Mouse (Mus musculus) heart, embryonic 12.5 days (tissue): Measurements from ENCODE around the gene Capns1. TPM values are rescaled to one million over a fixed set of nuclear protein-coding genes. Genes with fewer than 3 reads are reported as not detected.

Experiments
- polyA plus RNA-seq: library from polyadenylated mRNA; unstranded; fragments of >200 nt; fragmentation: Nextera tagmentation; extraction: Ambion mirVana; gene quantifications from 2 replicates; pipeline ENCODE4 v1.2.1, GENCODE M21; 2016

Gene Capns1
- polyA plus RNA-seq, 1 experiment from 2014 or later: 83.4 TPM

Other genes starting within 250 kb of the Capns1 start
- gene Zfp74, start 244.7 kb downstream of the Capns1 start, polyA plus RNA-seq: 8.4 and 9.9 TPM in 2 replicates
- gene Zfp568, start 214.9 kb downstream of the Capns1 start, polyA plus RNA-seq: 35.4 and 36.7 TPM in 2 replicates
- gene Zfp14, start 147.4 kb downstream of the Capns1 start, polyA plus RNA-seq: 3.1 and 3.4 TPM in 2 replicates
- 2.5 and 2.9 TPM in 2 replicates for gene Zfp82, start 125.9 kb downstream of the Capns1 start, polyA plus RNA-seq
- gene Gm26920, start 108.4 kb downstream of the Capns1 start, polyA plus RNA-seq: 1.5 and 1.7 TPM in 2 replicates
- gene Zfp566, start 108.3 kb downstream of the Capns1 start, polyA plus RNA-seq: 5.8 and 6.1 TPM in 2 replicates
- gene Zfp260, start 104.0 kb downstream of the Capns1 start, polyA plus RNA-seq: 90.8 and 93.5 TPM in 2 replicates
- 11.6 TPM in 2 replicates for gene Zfp382, start 76.9 kb downstream of the Capns1 start, polyA plus RNA-seq
- 10.5 TPM in 2 replicates for gene Zfp146, start 29.1 kb downstream of the Capns1 start, polyA plus RNA-seq
- gene Cox7a1, start 14.7 kb downstream of the Capns1 start, polyA plus RNA-seq: 300 and 306 TPM in 2 replicates
- 101 and 105 TPM in 2 replicates for gene Polr2i, start 33.1 kb upstream of the Capns1 start, polyA plus RNA-seq
- gene Tbcb, start 33.5 kb upstream of the Capns1 start, polyA plus RNA-seq: 155 and 162 TPM in 2 replicates
- gene Ovol3, start 36.9 kb upstream of the Capns1 start, polyA plus RNA-seq: not detected in 2 replicates
- gene Thap8, start 81.3 kb upstream of the Capns1 start, polyA plus RNA-seq: 0.27 and 0.32 TPM in 2 replicates
- gene Wdr62, start 81.6 kb upstream of the Capns1 start, polyA plus RNA-seq: 9.3 and 9.9 TPM in 2 replicates
- 17.2 and 20.2 TPM in 2 replicates for gene Clip3, start 92.9 kb upstream of the Capns1 start, polyA plus RNA-seq
- gene Alkbh6, start 109.9 kb upstream of the Capns1 start, polyA plus RNA-seq: 56.8 and 59.0 TPM in 2 replicates
- gene Syne4, start 116.0 kb upstream of the Capns1 start, polyA plus RNA-seq: 18.4 and 19.5 TPM in 2 replicates
- gene E130208F15Rik, start 122.9 kb upstream of the Capns1 start, polyA plus RNA-seq: 1.7 and 2.9 TPM in 2 replicates
- 16.7 and 17.0 TPM in 2 replicates for gene Sdhaf1, start 125.1 kb upstream of the Capns1 start, polyA plus RNA-seq
- 2.3 and 2.8 TPM in 2 replicates for gene Lrfn3, start 164.0 kb upstream of the Capns1 start, polyA plus RNA-seq
- 9.5 and 9.8 TPM in 2 replicates for gene Tyrobp, start 214.9 kb upstream of the Capns1 start, polyA plus RNA-seq
- gene Hcst, start 221.0 kb upstream of the Capns1 start, polyA plus RNA-seq: 1.1 TPM in 1 of 2 replicates, not detected in the other
- gene Nfkbid, start 222.9 kb upstream of the Capns1 start, polyA plus RNA-seq: 0.95 and 1.3 TPM in 2 replicates
- 41.6 and 43.4 TPM in 2 replicates for gene Aplp1, start 246.7 kb upstream of the Capns1 start, polyA plus RNA-seq